Mouse (Mus musculus): ENCODE results near the gene Spata7.

Spata7 gene

GRCm38 (mm10) chr12:98627392-98628259 is at the start of gene Spata7:
Gene Spata7 (plus strand): TSS chr12:98628157.
- in situ Hi-C loops (cut with MboI; ENCODE audit: low sequenced_read_pairs), result no loop called here

- in situ Hi-C loops (cut with MboI; ENCODE audit: low sequenced_read_pairs), result no loop called here
These were observed 42.7 kb upstream of the Spata7 start for GRCm38 (mm10) chr12:98585302-98585701.

- in situ Hi-C loops (cut with MboI; ENCODE audit: low sequenced_read_pairs), result no loop called here
These were observed 39.4 kb upstream of the Spata7 start for GRCm38 (mm10) chr12:98588573-98588972.

GRCm38 (mm10) chr12:98591016-98591415 is 36.9 kb upstream of the Spata7 start:
- in situ Hi-C loops (cut with MboI; ENCODE audit: low sequenced_read_pairs), result no loop called here

- in situ Hi-C loops (cut with MboI; ENCODE audit: low sequenced_read_pairs), result loop anchor here (25.0 kb wide), 1 partner anchor 314 kb away; no protein-coding TSS in a partner anchor
These were observed 27.1 kb upstream of the Spata7 start for GRCm38 (mm10) chr12:98600861-98601260.

- in situ Hi-C loops (cut with MboI; ENCODE audit: low sequenced_read_pairs), result loop anchor here (25.0 kb wide), 1 partner anchor 315 kb away; no protein-coding TSS in a partner anchor
These were observed 25.8 kb upstream of the Spata7 start for GRCm38 (mm10) chr12:98602114-98602513.

GRCm38 (mm10) chr12:98605264-98605663 is 22.7 kb upstream of the Spata7 start:
- in situ Hi-C loops (cut with MboI; ENCODE audit: low sequenced_read_pairs), result loop anchor here (25.0 kb wide), 1 partner anchor 318 kb away; no protein-coding TSS in a partner anchor

- in situ Hi-C loops (cut with MboI; ENCODE audit: low sequenced_read_pairs), result loop anchor here (25.0 kb wide), 1 partner anchor 319 kb away; no protein-coding TSS in a partner anchor
These were observed 21.2 kb upstream of the Spata7 start for GRCm38 (mm10) chr12:98606595-98607290.

- in situ Hi-C loops (cut with MboI; ENCODE audit: low sequenced_read_pairs), result loop anchor here (25.0 kb wide), 1 partner anchor 323 kb away; no protein-coding TSS in a partner anchor
These were observed 17.6 kb upstream of the Spata7 start for GRCm38 (mm10) chr12:98610341-98610740.

- in situ Hi-C loops (cut with MboI; ENCODE audit: low sequenced_read_pairs), result loop anchor here (25.0 kb wide), 1 partner anchor 328 kb away; no protein-coding TSS in a partner anchor
These were observed 12.9 kb upstream of the Spata7 start for GRCm38 (mm10) chr12:98614910-98615508.

GRCm38 (mm10) chr12:98615746-98616145 is 12.2 kb upstream of the Spata7 start:
- in situ Hi-C loops (cut with MboI; ENCODE audit: low sequenced_read_pairs), result loop anchor here (25.0 kb wide), 1 partner anchor 328 kb away; no protein-coding TSS in a partner anchor

- in situ Hi-C loops (cut with MboI; ENCODE audit: low sequenced_read_pairs), result loop anchor here (25.0 kb wide), 1 partner anchor 332 kb away; no protein-coding TSS in a partner anchor
These were observed 8.5 kb upstream of the Spata7 start for GRCm38 (mm10) chr12:98619496-98619895.

GRCm38 (mm10) chr12:98620922-98621321 is 7.0 kb upstream of the Spata7 start:
- in situ Hi-C loops (cut with MboI; ENCODE audit: low sequenced_read_pairs), result loop anchor here (25.0 kb wide), 1 partner anchor 334 kb away; no protein-coding TSS in a partner anchor

- in situ Hi-C loops (cut with MboI; ENCODE audit: low sequenced_read_pairs), result loop anchor here (25.0 kb wide), 1 partner anchor 336 kb away; no protein-coding TSS in a partner anchor
These were observed 4.7 kb upstream of the Spata7 start for GRCm38 (mm10) chr12:98623266-98623665.

- in situ Hi-C loops (cut with MboI; ENCODE audit: low sequenced_read_pairs), result no loop called here
These were observed 458 bp downstream of the Spata7 start for GRCm38 (mm10) chr12:98628260-98628970.

- in situ Hi-C loops (cut with MboI; ENCODE audit: low sequenced_read_pairs), result no loop called here
These were observed 16.9 kb downstream of the Spata7 start for GRCm38 (mm10) chr12:98644852-98645251.

- in situ Hi-C loops (cut with MboI; ENCODE audit: low sequenced_read_pairs), result no loop called here
These were observed 28.9 kb downstream of the Spata7 start for GRCm38 (mm10) chr12:98656873-98657272.

GRCm38 (mm10) chr12:98662617-98663016 is 34.7 kb downstream of the Spata7 start:
- in situ Hi-C loops (cut with MboI; ENCODE audit: low sequenced_read_pairs), result no loop called here

- in situ Hi-C loops (cut with MboI; ENCODE audit: low sequenced_read_pairs), result no loop called here
These were observed 40.3 kb downstream of the Spata7 start for GRCm38 (mm10) chr12:98668132-98668814.

GRCm38 (mm10) chr12:98669086-98669485 is 41.1 kb downstream of the Spata7 start:
- in situ Hi-C loops (cut with MboI; ENCODE audit: low sequenced_read_pairs), result no loop called here
